Mouse (Mus musculus) cerebellum, adult 2 months (tissue): ENCODE measurements around the gene Gm47283.

Experiments used
- CTCF ChIP-seq: fragments of 200-500 bp; IDR thresholded peaks from 2 replicates; pipeline ENCODE4 v1.5.1; 2011; ENCODE audit warnings: low read depth, mild to moderate bottlenecking, control low read depth, low read length, moderate library complexity, borderline replicate concordance; ENCODE audit not compliant: insufficient read depth
- POLR2A ChIP-seq: fragments of 200-500 bp; IDR thresholded peaks from 2 replicates; pipeline ENCODE4 v1.6.1; 2011; ENCODE audit warnings: low read length, control low read depth, borderline replicate concordance; ENCODE audit not compliant: insufficient read depth

- TF ChIP-seq POLR2A (no peak), CTCF (no peak)
These were observed 44.5 kb upstream of the Gm47283 start for GRCm38 (mm10) chrY:90740013-90740561.
